Mouse (Mus musculus) midbrain, embryonic 16.5 days (tissue): ENCODE results near the gene Gulp1. TPM values are rescaled to one million over a fixed set of nuclear protein-coding genes. Genes with fewer than 3 reads are reported as not detected.

Experiments
- ATAC-seq: fragments of 200-750 bp; cut with Nextera tagmentation; 2 replicates; pipeline ENCODE4 v1.8.0; 2017; ENCODE audit warnings: moderate TSS enrichment
- H3K27ac ChIP-seq: fragments of 300-500 bp; sonication (generic); 2 replicates; pipeline ENCODE4 v1.5.1; 2014; ENCODE audit warnings: mild to moderate bottlenecking, low read length, mixed read lengths
- H3K27me3 ChIP-seq: fragments of 300-500 bp; sonication (generic); 2 replicates; pipeline ENCODE4 v1.6.1; 2014; ENCODE audit warnings: low read depth, low read length, mixed read lengths; ENCODE audit not compliant: control insufficient read depth, insufficient read depth
- H3K36me3 ChIP-seq: fragments of 300-500 bp; sonication (generic); 2 replicates; pipeline ENCODE4 v1.6.1; 2014; ENCODE audit warnings: mild to moderate bottlenecking, low read length, moderate library complexity, mixed read lengths; ENCODE audit not compliant: control insufficient read depth, insufficient read depth
- H3K4me1 ChIP-seq: fragments of 300-500 bp; sonication (generic); 2 replicates; pipeline ENCODE4 v1.6.1; 2014; ENCODE audit warnings: mild to moderate bottlenecking, low read length, mixed read lengths; ENCODE audit not compliant: control insufficient read depth, insufficient read depth
- H3K4me2 ChIP-seq: fragments of 300-500 bp; sonication (generic); 2 replicates; pipeline ENCODE4 v1.6.1; 2014; ENCODE audit warnings: mild to moderate bottlenecking, low read length, mixed read lengths
- H3K4me3 ChIP-seq: fragments of 300-500 bp; sonication (generic); 2 replicates; pipeline ENCODE4 v1.5.1; 2014; ENCODE audit warnings: low read depth, mild to moderate bottlenecking, low read length, moderate library complexity, mixed read lengths
- H3K9ac ChIP-seq: fragments of 300-500 bp; sonication (generic); 2 replicates; pipeline ENCODE4 v1.6.1; 2014; ENCODE audit warnings: low read depth, low read length, mixed read lengths
- H3K9me3 ChIP-seq: fragments of 300-500 bp; sonication (generic); replicated peaks from 2 replicates; pipeline ENCODE4 v1.6.1; 2014; ENCODE audit warnings: mild to moderate bottlenecking, low read length, mixed read lengths; ENCODE audit not compliant: control insufficient read depth, poor library complexity, severe bottlenecking
- WGBS: fragments of 180-500 bp; shearing (Covaris S2); extraction: QIAGEN DNeasy Blood & Tissue Kit; methylation state at CpG from one replicate; pipeline ENCODE4 v1.1.7; 2014; 5-methylcytosine and 5-hydroxymethylcytosine counted together
- polyA plus RNA-seq: library from polyadenylated mRNA; unstranded; fragments of >200 nt; fragmentation: Nextera tagmentation; extraction: Ambion mirVana; gene quantifications from 2 replicates; pipeline ENCODE4 v1.2.1, GENCODE M21; 2015

The Gulp1 gene
- polyA plus RNA-seq, 1 experiment from 2014 or later = 7.6 TPM

- no peak overlapping the region for H3K27ac ChIP-seq
- H3K4me3 ChIP-seq = no peak overlapping the region
- 91% methylated on average over 4 of the region's 4 CpGs for WGBS
- no peaks in the 10 kb centered on the region for H3K27me3 ChIP-seq
- H3K9ac ChIP-seq = no peak overlapping the region
- no peak overlapping the region for H3K4me2 ChIP-seq
- no peaks in the 10 kb centered on the region for H3K36me3 ChIP-seq
- ATAC-seq = no peak
- H3K4me1 ChIP-seq = no peaks in the 10 kb centered on the region
- no peaks in the 10 kb centered on the region for H3K9me3 ChIP-seq
Measured at GRCm38 (mm10) chr1:44803594-44804372, 252.5 kb downstream of the Gulp1 start.

GRCm38 (mm10) chr1:44806368-44806767 is 255.1 kb downstream of the Gulp1 start:
- Histone ChIP-seq H3K9me3 (no peaks in the 10 kb centered on the region), H3K36me3 (no peaks in the 10 kb centered on the region), H3K4me2 (no peak overlapping the region), H3K9ac (no peak overlapping the region), H3K4me1 (no peaks in the 10 kb centered on the region), H3K4me3 (no peak overlapping the region), H3K27me3 (no peaks in the 10 kb centered on the region), H3K27ac (no peak overlapping the region)
- no peak for ATAC-seq

- no peak for ATAC-seq
- Histone ChIP-seq H3K9me3 (no peaks in the 10 kb centered on the region), H3K27me3 (no peaks in the 10 kb centered on the region), H3K36me3 (no peaks in the 10 kb centered on the region), H3K27ac (no peak overlapping the region), H3K4me1 (no peaks in the 10 kb centered on the region), H3K9ac (no peak overlapping the region), H3K4me3 (no peak overlapping the region), H3K4me2 (no peak overlapping the region)
- WGBS = 80% methylated on average over 2 of the region's 2 CpGs
Measured at GRCm38 (mm10) chr1:44810336-44810735, 259.0 kb downstream of the Gulp1 start.

- Histone ChIP-seq H3K4me1 (no peaks in the 10 kb centered on the region), H3K4me3 (no peak overlapping the region), H3K4me2 (no peak overlapping the region), H3K9me3 (no peaks in the 10 kb centered on the region), H3K36me3 (no peaks in the 10 kb centered on the region), H3K9ac (no peak overlapping the region), H3K27me3 (no peaks in the 10 kb centered on the region), H3K27ac (no peak overlapping the region)
- 88% methylated on average over 4 of the region's 4 CpGs for WGBS
- ATAC-seq = no peak
Measured at GRCm38 (mm10) chr1:44833934-44834333, 282.6 kb downstream of the Gulp1 start.
